Mouse (Mus musculus): ENCODE measurements around the gene Cenpe.

Gene Cenpe

GRCm38 (mm10) chr3:135280669-135281415 is 68.5 kb downstream of the Cenpe start, which contains the start of gene Bdh2:
Bdh2 (plus strand) TSS chr3:135281221.
- peak; percentile 73 for DNase-seq (ENCODE audit: low read depth, low spot score)

DNA sequence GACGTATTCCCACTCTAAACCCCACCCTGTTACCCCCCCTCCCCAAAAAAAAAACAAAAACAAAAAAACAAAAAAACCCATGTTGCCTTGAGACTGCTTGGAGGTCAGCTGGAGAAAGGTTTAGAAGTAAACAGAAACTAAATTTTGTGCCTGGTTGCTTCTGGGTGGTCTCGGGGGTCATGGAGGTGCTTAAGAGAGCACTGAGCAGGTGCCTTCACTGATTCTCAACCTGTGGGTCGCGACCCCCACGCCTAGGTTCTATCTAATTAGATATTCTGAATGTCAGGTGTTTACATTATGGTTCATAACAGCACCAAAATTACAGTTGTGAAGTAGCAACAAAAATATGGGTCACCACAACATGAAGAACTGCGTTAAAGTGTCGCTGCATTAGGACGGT is 69.4 kb downstream of the Cenpe start:
- DNase-seq (ENCODE audit: low read depth, low spot score), result no peak

DNA sequence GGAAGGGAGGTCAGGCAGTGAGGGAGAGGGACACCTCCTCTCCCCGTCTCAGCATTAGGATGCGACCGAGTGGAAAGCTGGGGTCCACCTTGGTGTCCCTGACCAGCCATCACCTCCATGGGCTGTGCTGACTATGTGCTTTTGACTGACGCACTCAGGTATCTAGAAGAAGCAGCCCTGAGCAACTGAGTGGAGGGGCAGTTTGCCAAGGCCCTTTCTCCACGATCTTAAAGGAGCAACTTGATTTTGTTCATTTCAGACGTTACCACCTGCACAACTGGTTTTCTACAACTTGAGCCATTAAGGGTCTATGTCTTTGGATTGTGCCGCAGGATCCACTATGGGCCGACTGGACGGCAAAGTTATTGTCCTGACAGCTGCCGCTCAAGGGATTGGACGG is 72.9 kb downstream of the Cenpe start:
- DNase-seq (ENCODE audit: low read depth, low spot score), result no peak

- no peak for DNase-seq (ENCODE audit: low read depth, low spot score)
These were observed 73.5 kb downstream of the Cenpe start for GRCm38 (mm10) chr3:135285807-135286206.

- DNase-seq (ENCODE audit: low read depth, low spot score), result no peak
These were observed 75.9 kb downstream of the Cenpe start for GRCm38 (mm10) chr3:135288138-135288750.

- no peak for DNase-seq (ENCODE audit: low read depth, low spot score)
These were observed 76.8 kb downstream of the Cenpe start for GRCm38 (mm10) chr3:135289148-135289547.

DNA sequence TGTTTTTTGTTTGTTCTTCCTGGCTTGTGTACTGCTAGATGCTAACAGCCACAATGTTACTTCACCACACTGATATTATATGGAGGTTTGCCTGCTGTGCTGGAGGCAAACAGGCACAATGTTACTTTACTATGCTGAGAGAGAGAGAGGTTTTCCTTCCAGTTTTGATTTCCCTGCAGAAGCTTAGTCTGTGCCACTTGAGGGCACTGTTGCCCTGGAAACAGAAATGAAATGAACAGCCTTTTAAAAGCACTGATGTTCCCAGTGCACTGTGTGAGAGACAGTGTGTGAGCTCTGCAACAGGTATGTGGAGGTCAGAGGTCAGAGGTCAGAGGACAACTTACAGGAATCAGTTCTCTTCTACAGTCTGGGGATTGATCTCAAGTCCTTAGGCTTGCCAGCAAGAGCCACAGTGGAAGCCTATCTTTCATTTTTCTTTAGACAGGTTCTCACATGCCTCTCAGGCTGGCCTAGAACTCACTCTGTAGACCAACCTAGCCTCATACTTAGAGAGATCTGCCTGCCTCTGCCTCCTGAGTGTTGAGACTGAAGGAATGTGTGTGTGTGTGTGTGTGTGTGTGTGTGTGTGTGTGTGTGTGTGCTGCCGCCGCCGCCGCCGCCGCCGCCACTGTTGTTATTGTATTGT is 78.0 kb downstream of the Cenpe start:
- DNase-seq (ENCODE audit: low read depth, low spot score), result peak; percentile 73

- no peak for DNase-seq (ENCODE audit: low read depth, low spot score)
These were observed 81.4 kb downstream of the Cenpe start for GRCm38 (mm10) chr3:135293703-135294102.

- no peak for DNase-seq (ENCODE audit: low read depth, low spot score)
These were observed 83.2 kb downstream of the Cenpe start for GRCm38 (mm10) chr3:135295559-135295958.

DNA sequence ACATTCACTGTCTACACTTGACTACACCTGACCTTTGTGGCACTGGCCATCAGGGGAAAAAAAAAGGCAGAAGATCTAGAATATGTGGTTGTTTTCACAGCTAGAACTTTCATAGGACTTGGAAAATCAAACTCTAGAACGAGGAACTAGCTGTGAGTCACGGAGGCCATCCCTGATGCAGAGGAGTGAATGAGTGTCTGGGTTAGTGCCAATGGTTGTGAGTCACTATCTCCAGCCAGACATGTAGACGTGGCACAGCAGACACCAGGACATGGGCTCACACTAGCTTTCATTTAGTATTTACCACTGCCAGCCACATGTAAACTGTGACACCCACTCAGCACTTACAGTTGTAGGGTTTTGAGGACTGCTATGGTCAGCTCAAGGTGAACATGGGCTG is 86.2 kb downstream of the Cenpe start:
- peak; percentile 14 for DNase-seq (ENCODE audit: low read depth, low spot score)

GRCm38 (mm10) chr3:135300081-135300480 is 87.7 kb downstream of the Cenpe start:
- DNase-seq (ENCODE audit: low read depth, low spot score), result no peak

GRCm38 (mm10) chr3:135304060-135304459 is 91.7 kb downstream of the Cenpe start:
- no peak for DNase-seq (ENCODE audit: low read depth, low spot score)

- no peak for DNase-seq (ENCODE audit: low read depth, low spot score)
These were observed 92.2 kb downstream of the Cenpe start for GRCm38 (mm10) chr3:135304566-135304965.

DNA sequence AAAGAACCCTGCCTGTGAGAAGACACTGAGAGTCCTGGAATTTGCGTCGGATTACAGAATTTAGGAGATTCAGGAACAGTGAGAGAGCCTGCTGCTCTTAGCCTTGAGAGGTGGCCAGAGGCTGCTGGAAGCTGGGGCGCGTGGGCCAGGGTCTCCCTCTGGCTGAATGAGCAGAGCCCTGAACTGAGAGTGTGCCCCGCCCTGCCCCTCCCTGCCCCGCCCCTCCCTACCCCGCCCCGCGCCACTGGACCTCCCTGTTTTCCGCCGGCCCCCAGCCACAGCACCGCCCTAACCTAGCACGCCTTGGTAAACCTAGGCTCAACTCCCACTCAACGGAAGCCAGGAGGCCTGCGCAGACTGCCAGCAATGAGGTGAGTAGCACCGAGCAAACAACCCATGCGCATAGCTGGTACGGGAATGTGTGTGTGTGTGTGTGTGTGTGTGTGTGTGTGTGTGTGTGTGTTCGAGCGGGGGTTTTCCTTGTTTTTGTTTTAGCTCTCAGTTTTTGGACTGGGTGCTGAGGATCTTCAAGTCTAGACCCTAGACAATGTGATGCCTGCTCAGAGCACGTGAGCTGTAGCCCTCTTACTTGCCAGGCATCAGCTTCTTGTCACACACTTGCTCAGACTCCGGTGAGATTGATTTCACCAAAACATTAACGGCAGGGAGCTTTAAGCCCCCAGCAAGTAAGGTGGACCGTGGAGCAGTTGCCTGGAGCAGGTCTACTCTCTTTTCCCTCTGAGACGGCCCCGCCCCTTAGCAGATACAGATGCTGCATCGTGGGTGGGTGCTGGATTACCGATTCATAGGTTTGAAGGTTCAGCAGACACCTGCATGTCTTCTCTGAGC is 95.3 kb downstream of the Cenpe start, which contains the start of gene Slc9b2:
Gene Slc9b2 (plus strand): TSS at position 290 of the 849 bp plus-strand sequence.
- DNase-seq (ENCODE audit: low read depth, low spot score), result peak; percentile 88

DNA sequence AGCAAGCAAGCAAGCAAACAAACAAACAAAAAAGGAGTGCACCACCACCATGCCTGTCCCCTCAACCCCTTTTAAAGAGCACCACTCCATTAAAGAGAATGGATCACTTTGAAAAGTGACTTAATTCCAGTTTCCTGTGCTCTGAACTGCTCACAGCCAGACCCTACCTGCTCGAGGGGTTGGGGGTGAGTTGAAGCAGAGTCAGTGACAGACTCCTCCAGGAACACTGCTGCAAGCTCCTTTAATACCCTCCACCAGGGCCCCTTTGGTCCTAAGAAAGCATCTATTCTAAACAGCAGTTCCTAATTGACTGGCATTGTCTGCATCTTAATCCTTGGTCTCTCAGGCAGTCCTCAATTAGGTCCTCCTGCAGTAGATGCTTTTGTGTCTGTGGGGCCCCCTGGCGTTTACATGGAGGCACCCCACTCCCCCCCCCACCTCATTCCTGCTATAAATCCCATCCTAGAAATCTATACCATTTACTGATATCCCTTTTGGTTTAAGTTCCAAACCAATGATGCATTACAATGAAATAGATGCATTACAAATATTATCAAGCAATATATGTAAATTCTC is 100.7 kb downstream of the Cenpe start:
- no peak for DNase-seq (ENCODE audit: low read depth, low spot score)

GRCm38 (mm10) chr3:135313727-135314126 is 101.4 kb downstream of the Cenpe start:
- DNase-seq (ENCODE audit: low read depth, low spot score), result no peak

- DNase-seq (ENCODE audit: low read depth, low spot score), result no peak
These were observed 102.5 kb downstream of the Cenpe start for GRCm38 (mm10) chr3:135314811-135315210.

GRCm38 (mm10) chr3:135315720-135316425 is 103.5 kb downstream of the Cenpe start:
- DNase-seq (ENCODE audit: low read depth, low spot score), result no peak

- DNase-seq (ENCODE audit: low read depth, low spot score), result no peak
These were observed 106.0 kb downstream of the Cenpe start for GRCm38 (mm10) chr3:135318331-135318730.
